Mouse (Mus musculus): ENCODE measurements around the gene Gm8094.
"Not testable (repeated sequence)": the region's sequence is repeated elsewhere in the genome, so short reads cannot be mapped to it uniquely, and the experiment has no call there.

The Gm8094 gene

GRCm38 (mm10) chr14:43076543-43076942, at the start of gene Gm8094:
TSS of gene Gm8094 (minus strand) at chr14:43076643.
- DNase-seq (ENCODE audit: low spot score) = not testable (repeated sequence)

- DNase-seq (ENCODE audit: low spot score) = not testable (repeated sequence)
Measured at GRCm38 (mm10) chr14:43119673-43120072, 43.2 kb upstream of the Gm8094 start.

GRCm38 (mm10) chr14:43100301-43100700, 23.9 kb upstream of the Gm8094 start, which contains the start of gene Gm8104:
TSS of gene Gm8104 (plus strand) at chr14:43100601.
- DNase-seq (ENCODE audit: low spot score) = not testable (repeated sequence)

GRCm38 (mm10) chr14:43089103-43089919, 12.9 kb upstream of the Gm8094 start:
- DNase-seq (ENCODE audit: low spot score) = not testable (repeated sequence)

GRCm38 (mm10) chr14:43084936-43085730, 8.7 kb upstream of the Gm8094 start:
- not testable (repeated sequence) for DNase-seq (ENCODE audit: low spot score)

GRCm38 (mm10) chr14:43060179-43060578, 16.3 kb downstream of the Gm8094 start:
- DNase-seq (ENCODE audit: low spot score) = not testable (repeated sequence)

- DNase-seq (ENCODE audit: low spot score) = not testable (repeated sequence)
Measured at GRCm38 (mm10) chr14:43058063-43058462, 18.4 kb downstream of the Gm8094 start.

Data from ovary, postnatal 10 days (tissue).